Mouse (Mus musculus) limb, embryonic 14.5 days (tissue): Measurements from ENCODE around the gene Wdpcp. TPM values are rescaled to one million over a fixed set of nuclear protein-coding genes. Genes with fewer than 3 reads are reported as not detected.

Source experiments
- ATAC-seq: fragments of 200-750 bp; cut with Nextera tagmentation; 2 replicates; pipeline ENCODE4 v1.8.0; 2017; ENCODE audit warnings: low read depth, moderate number of reproducible peaks, moderate TSS enrichment; ENCODE audit not compliant: low FRiP score
- DNase-seq: peaks from one replicate; pipeline ENCODE4 v3.0.0-alpha.2; 2015; ENCODE audit warnings: low spot score
- H3K27ac ChIP-seq: fragments of 300-500 bp; sonication (generic); replicated peaks from 2 replicates; pipeline ENCODE4 v1.5.1; 2014; ENCODE audit warnings: low read depth, mild to moderate bottlenecking, low read length, moderate library complexity, mixed read lengths
- H3K27me3 ChIP-seq: fragments of 300-500 bp; sonication (generic); 2 replicates; pipeline ENCODE4 v1.6.1; 2014; ENCODE audit warnings: low read length, mixed read lengths; ENCODE audit not compliant: control insufficient read depth, insufficient read depth
- H3K36me3 ChIP-seq: fragments of 300-500 bp; sonication (generic); 2 replicates; pipeline ENCODE4 v1.6.1; 2014; ENCODE audit warnings: mild to moderate bottlenecking, low read length, moderate library complexity, mixed read lengths; ENCODE audit not compliant: control insufficient read depth, insufficient read depth
- H3K4me1 ChIP-seq: fragments of 300-500 bp; sonication (generic); 2 replicates; pipeline ENCODE4 v1.6.1; 2014; ENCODE audit warnings: antibody characterized with exemption, low read length, mixed read lengths; ENCODE audit not compliant: control insufficient read depth, insufficient read depth
- H3K4me2 ChIP-seq: fragments of 300-500 bp; sonication (generic); replicated peaks from 2 replicates; pipeline ENCODE4 v1.6.1; 2014; ENCODE audit warnings: low read depth, mild to moderate bottlenecking, low read length, moderate library complexity; ENCODE audit not compliant: severe bottlenecking
- H3K4me3 ChIP-seq: fragments of 300-500 bp; sonication (generic); replicated peaks from 2 replicates; pipeline ENCODE4 v1.5.1; 2014; ENCODE audit warnings: low read length
- H3K9ac ChIP-seq: fragments of 300-500 bp; sonication (generic); 2 replicates; pipeline ENCODE4 v1.6.1; 2014; ENCODE audit warnings: mild to moderate bottlenecking, low read depth, low read length, moderate library complexity; ENCODE audit not compliant: severe bottlenecking
- H3K9me3 ChIP-seq: fragments of 300-500 bp; sonication (generic); 2 replicates; pipeline ENCODE4 v1.6.1; 2016; ENCODE audit warnings: low read length; ENCODE audit not compliant: control insufficient read depth
- POLR2A ChIP-seq: fragments of 200-500 bp; IDR thresholded peaks from 2 replicates; pipeline ENCODE4 v1.8.0; 2012; ENCODE audit warnings: inconsistent platforms, mild to moderate bottlenecking, moderate library complexity, borderline replicate concordance; ENCODE audit not compliant: insufficient read depth, insufficient read length; ENCODE audit errors: extremely low read depth
- WGBS: fragments of 180-500 bp; shearing (Covaris S2); extraction: QIAGEN DNeasy Blood & Tissue Kit; methylation state at CpG from one replicate; pipeline ENCODE4 v1.1.7; 2014; 5-methylcytosine and 5-hydroxymethylcytosine counted together
- polyA plus RNA-seq, 2 experiments: library from polyadenylated mRNA; depleted of rRNA in 1 of 2; stranded (reverse) in 1 of 2; unstranded in 1 of 2; fragments of >200 nt; fragmentation: Nextera tagmentation in 1 of 2; extraction: Ambion mirVana in 1 of 2; gene quantifications; 2 replicates each; pipeline versions ENCODE4 v1.2.1 to v1.2.3; 2012 to 2014

The Wdpcp gene
- polyA plus RNA-seq, 2 experiments, result 5.4 to 5.9 TPM

GRCm38 (mm10) chr11:21694087-21694486 is 122.1 kb downstream of the Wdpcp start:
- TF ChIP-seq POLR2A, result no peak
- H3K4me1 ChIP-seq, result no peaks in the 10 kb centered on the region
- H3K4me3 ChIP-seq, result no peak overlapping the region
- no peak overlapping the region for H3K4me2 ChIP-seq
- H3K9me3 ChIP-seq, result no peaks in the 10 kb centered on the region
- WGBS, result 93% methylated on average over 6 of the region's 6 CpGs
- no peak overlapping the region for H3K27ac ChIP-seq
- no peak overlapping the region for H3K9ac ChIP-seq
- DNase-seq (no peak), ATAC-seq (no peak)
- H3K27me3 ChIP-seq, result no peaks in the 10 kb centered on the region
- no peaks in the 10 kb centered on the region for H3K36me3 ChIP-seq

- DNase-seq, result no peak
- Histone ChIP-seq H3K4me2 (no peak overlapping the region), H3K4me1 (no peaks in the 10 kb centered on the region), H3K9me3 (no peaks in the 10 kb centered on the region), H3K27ac (no peak overlapping the region), H3K36me3 (no peaks in the 10 kb centered on the region), H3K9ac (no peak overlapping the region), H3K4me3 (no peak overlapping the region), H3K27me3 (no peaks in the 10 kb centered on the region)
- WGBS, result 66% methylated on average over 3 of the region's 3 CpGs
- ATAC-seq, result no peak
- TF ChIP-seq POLR2A, result no peak
These were observed 125.6 kb downstream of the Wdpcp start for GRCm38 (mm10) chr11:21697642-21698041.

- DNase-seq (no peak), ATAC-seq (no peak)
- no peaks in the 10 kb centered on the region for H3K36me3 ChIP-seq
- no peak overlapping the region for H3K4me3 ChIP-seq
- H3K4me1 ChIP-seq, result no peaks in the 10 kb centered on the region
- no peak overlapping the region for H3K27ac ChIP-seq
- H3K9me3 ChIP-seq, result no peaks in the 10 kb centered on the region
- H3K4me2 ChIP-seq, result no peak overlapping the region
- no peaks in the 10 kb centered on the region for H3K27me3 ChIP-seq
- H3K9ac ChIP-seq, result no peak overlapping the region
- TF ChIP-seq POLR2A, result no peak
These were observed 141.5 kb downstream of the Wdpcp start for GRCm38 (mm10) chr11:21713508-21713907.

- Histone ChIP-seq H3K27ac (no peak overlapping the region), H3K36me3 (no peaks in the 10 kb centered on the region), H3K9ac (no peak overlapping the region), H3K4me3 (no peak overlapping the region), H3K4me1 (no peaks in the 10 kb centered on the region), H3K27me3 (no peaks in the 10 kb centered on the region), H3K9me3 (no peaks in the 10 kb centered on the region), H3K4me2 (no peak overlapping the region)
- WGBS, result 86% methylated on average over 1 of the region's 1 CpGs
- no peak for DNase-seq
- TF ChIP-seq POLR2A, result no peak
- ATAC-seq, result no peak
These were observed 142.0 kb downstream of the Wdpcp start for GRCm38 (mm10) chr11:21714065-21714464.

- ATAC-seq (no peak), DNase-seq (no peak)
- Histone ChIP-seq H3K27me3 (no peaks in the 10 kb centered on the region), H3K27ac (no peak overlapping the region), H3K9me3 (no peaks in the 10 kb centered on the region), H3K9ac (no peak overlapping the region), H3K4me3 (no peak overlapping the region), H3K36me3 (no peaks in the 10 kb centered on the region), H3K4me2 (no peak overlapping the region), H3K4me1 (no peaks in the 10 kb centered on the region)
- WGBS, result 76% methylated on average over 1 of the region's 1 CpGs
- TF ChIP-seq POLR2A, result no peak
These were observed 154.3 kb downstream of the Wdpcp start for GRCm38 (mm10) chr11:21726329-21726728.

- no peaks in the 10 kb centered on the region for H3K36me3 ChIP-seq
- H3K27ac ChIP-seq, result no peak overlapping the region
- H3K4me2 ChIP-seq, result no peak overlapping the region
- no peak overlapping the region for H3K9ac ChIP-seq
- H3K27me3 ChIP-seq, result no peaks in the 10 kb centered on the region
- DNase-seq, result no peak
- no peaks in the 10 kb centered on the region for H3K4me1 ChIP-seq
- ATAC-seq, result no peak
- no peak overlapping the region for H3K4me3 ChIP-seq
- WGBS, result 67% methylated on average over 5 of the region's 5 CpGs
- TF ChIP-seq POLR2A, result no peak
- no peaks in the 10 kb centered on the region for H3K9me3 ChIP-seq
These were observed 157.0 kb downstream of the Wdpcp start for GRCm38 (mm10) chr11:21729056-21729455.
